Mouse (Mus musculus) liver, embryonic 16.5 days (tissue): Measurements from ENCODE around the gene Fam204a. TPM values are rescaled to one million over a fixed set of nuclear protein-coding genes. Genes with fewer than 3 reads are reported as not detected.

Experiments used
- ATAC-seq: fragments of 200-750 bp; cut with Nextera tagmentation; 2 replicates; pipeline ENCODE4 v1.8.0; 2017; ENCODE audit warnings: low read depth, mild to moderate bottlenecking, moderate number of reproducible peaks, moderate library complexity
- H3K27ac ChIP-seq: fragments of 300-500 bp; sonication (generic); 2 replicates; pipeline ENCODE4 v1.5.1; 2014; ENCODE audit warnings: mild to moderate bottlenecking, low read length
- H3K27me3 ChIP-seq: fragments of 300-500 bp; sonication (generic); 2 replicates; pipeline ENCODE4 v1.6.1; 2014; ENCODE audit warnings: low read depth, low read length, mixed read lengths; ENCODE audit not compliant: control insufficient read depth, insufficient read depth
- H3K36me3 ChIP-seq: fragments of 300-500 bp; sonication (generic); 2 replicates; pipeline ENCODE4 v1.6.1; 2014; ENCODE audit warnings: mild to moderate bottlenecking; ENCODE audit not compliant: control insufficient read depth, insufficient read depth
- H3K4me1 ChIP-seq: fragments of 300-500 bp; sonication (generic); 2 replicates; pipeline ENCODE4 v1.6.1; 2014; ENCODE audit warnings: low read depth, low read length, mixed read lengths; ENCODE audit not compliant: control insufficient read depth
- H3K4me2 ChIP-seq: fragments of 300-500 bp; sonication (generic); 2 replicates; pipeline ENCODE4 v1.6.1; 2014; ENCODE audit warnings: low read depth, low read length, mixed read lengths
- H3K4me3 ChIP-seq: fragments of 300-500 bp; sonication (generic); 2 replicates; pipeline ENCODE4 v1.5.1; 2014; ENCODE audit warnings: low read depth, mild to moderate bottlenecking, low read length
- H3K9ac ChIP-seq: fragments of 300-500 bp; sonication (generic); 2 replicates; pipeline ENCODE4 v1.6.1; 2014; ENCODE audit warnings: low read depth, low read length
- H3K9me3 ChIP-seq: fragments of 300-500 bp; sonication (generic); replicated peaks from 2 replicates; pipeline ENCODE4 v1.6.1; 2016; ENCODE audit warnings: low read length; ENCODE audit not compliant: control insufficient read depth
- WGBS: fragments of 180-500 bp; shearing (Covaris S2); extraction: QIAGEN DNeasy Blood & Tissue Kit; methylation state at CpG from one replicate; pipeline ENCODE4 v1.1.7; 2014; ENCODE audit not compliant: insufficient replicate concordance; 5-methylcytosine and 5-hydroxymethylcytosine counted together
- polyA plus RNA-seq: library from polyadenylated mRNA; unstranded; fragments of >200 nt; fragmentation: Nextera tagmentation; extraction: Ambion mirVana; gene quantifications from 2 replicates; pipeline ENCODE4 v1.2.1, GENCODE M21; 2015

The Fam204a gene
- polyA plus RNA-seq, 1 experiment from 2014 or later: 14.4 TPM

GRCm38 (mm10) chr19:60149078-60149960 lies 77.2 kb downstream of the Fam204a start:
- Histone ChIP-seq H3K9me3 (no peaks in the 10 kb centered on the region), H3K27me3 (peaks cover 4% of the 10 kb centered on the region; the same call in 1 of the 2 replicates), H3K27ac (no peak overlapping the region), H3K9ac (no peak overlapping the region), H3K4me2 (no peak overlapping the region), H3K4me1 (no peaks in the 10 kb centered on the region), H3K36me3 (no peaks in the 10 kb centered on the region), H3K4me3 (no peak overlapping the region)
- 35% methylated on average over 13 of the region's 13 CpGs for WGBS
- no peak for ATAC-seq

Other genes starting within 250 kb of the Fam204a start
- not detected in 2 replicates for gene Prlhr, start 241.6 kb upstream of the Fam204a start, polyA plus RNA-seq